Mouse (Mus musculus): ENCODE measurements at regions not wholly inside any gene's neighbourhood (a gene's known extent, or its start where the extent isn't known, plus 50 kb on each side); places are given as distances from the start of the nearest gene placed in this dataset.
A peak's percentile ranks its signal among the peaks of the same experiment; 100 is the strongest.

DNA sequence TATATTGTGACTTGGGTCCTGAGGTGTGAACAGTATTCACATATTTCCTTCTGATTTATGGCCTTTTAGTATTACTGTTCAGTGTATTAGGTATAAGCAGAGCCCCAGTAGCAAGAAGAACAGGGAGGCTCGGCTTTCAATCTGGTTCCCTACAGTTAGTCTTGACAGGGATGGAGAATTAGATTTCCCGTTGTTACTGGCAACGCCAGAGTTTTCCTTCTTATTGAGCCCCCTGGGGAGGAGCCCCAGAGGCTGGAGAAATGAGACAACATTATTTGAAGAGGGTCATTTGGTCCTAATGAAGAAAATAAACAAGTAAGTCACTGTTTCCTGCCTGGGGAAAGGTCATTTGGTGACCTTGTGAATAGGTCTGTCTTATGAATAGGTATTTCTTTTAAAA is 285.1 kb upstream of the Pard3b start:
- no peak for ATAC-seq (ENCODE audit: insufficient number of reproducible peaks, insufficient read depth, low FRiP score, low TSS enrichment)
- Histone ChIP-seq H3K9ac (no peak overlapping the region), H3K4me3 (no peak overlapping the region), H3K27me3 (no peaks in the 10 kb centered on the region), H3K27ac (no peak overlapping the region), H3K9me3 (no peaks in the 10 kb centered on the region), H3K36me3 (no peaks in the 10 kb centered on the region), H3K4me1 (peaks cover 4% of the 10 kb centered on the region; the same call in 1 of the 2 replicates), H3K4me2 (replicated peaks) (no peak overlapping the region)
- WGBS: 7% methylated on average over 3 of the region's 3 CpGs

DNA sequence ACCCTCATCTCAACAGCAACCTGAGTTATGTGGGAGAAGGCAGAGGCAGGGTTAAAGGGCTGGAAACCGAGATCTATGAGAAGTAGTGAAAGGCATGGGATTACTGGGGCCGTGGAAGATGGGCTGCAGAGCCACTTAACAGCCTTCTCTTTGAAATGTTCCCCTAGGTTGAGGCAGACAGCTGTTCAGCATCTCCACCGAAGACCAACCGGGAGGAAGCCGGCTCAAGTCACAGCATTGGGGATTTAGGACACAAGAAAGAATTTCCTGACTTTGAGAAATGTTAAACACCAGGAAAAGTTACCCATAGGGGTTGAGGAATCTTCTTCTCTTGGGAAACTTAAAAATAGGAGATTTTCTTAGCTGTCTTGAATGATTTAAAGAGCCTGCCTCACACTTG is 283.4 kb upstream of the Pard3b start:
- H3K4me1 ChIP-seq: peaks cover 4% of the 10 kb centered on the region; the same call in 1 of the 2 replicates
- WGBS: 35% methylated on average over 5 of the region's 5 CpGs
- H3K9me3 ChIP-seq: no peaks in the 10 kb centered on the region
- no peaks in the 10 kb centered on the region for H3K36me3 ChIP-seq
- H3K27ac ChIP-seq: no peak overlapping the region
- no peak overlapping the region for H3K4me2 ChIP-seq (replicated peaks)
- no peaks in the 10 kb centered on the region for H3K27me3 ChIP-seq
- no peak overlapping the region for H3K4me3 ChIP-seq
- H3K9ac ChIP-seq: no peak overlapping the region
- no peak for ATAC-seq (ENCODE audit: insufficient number of reproducible peaks, insufficient read depth, low FRiP score, low TSS enrichment)

DNA sequence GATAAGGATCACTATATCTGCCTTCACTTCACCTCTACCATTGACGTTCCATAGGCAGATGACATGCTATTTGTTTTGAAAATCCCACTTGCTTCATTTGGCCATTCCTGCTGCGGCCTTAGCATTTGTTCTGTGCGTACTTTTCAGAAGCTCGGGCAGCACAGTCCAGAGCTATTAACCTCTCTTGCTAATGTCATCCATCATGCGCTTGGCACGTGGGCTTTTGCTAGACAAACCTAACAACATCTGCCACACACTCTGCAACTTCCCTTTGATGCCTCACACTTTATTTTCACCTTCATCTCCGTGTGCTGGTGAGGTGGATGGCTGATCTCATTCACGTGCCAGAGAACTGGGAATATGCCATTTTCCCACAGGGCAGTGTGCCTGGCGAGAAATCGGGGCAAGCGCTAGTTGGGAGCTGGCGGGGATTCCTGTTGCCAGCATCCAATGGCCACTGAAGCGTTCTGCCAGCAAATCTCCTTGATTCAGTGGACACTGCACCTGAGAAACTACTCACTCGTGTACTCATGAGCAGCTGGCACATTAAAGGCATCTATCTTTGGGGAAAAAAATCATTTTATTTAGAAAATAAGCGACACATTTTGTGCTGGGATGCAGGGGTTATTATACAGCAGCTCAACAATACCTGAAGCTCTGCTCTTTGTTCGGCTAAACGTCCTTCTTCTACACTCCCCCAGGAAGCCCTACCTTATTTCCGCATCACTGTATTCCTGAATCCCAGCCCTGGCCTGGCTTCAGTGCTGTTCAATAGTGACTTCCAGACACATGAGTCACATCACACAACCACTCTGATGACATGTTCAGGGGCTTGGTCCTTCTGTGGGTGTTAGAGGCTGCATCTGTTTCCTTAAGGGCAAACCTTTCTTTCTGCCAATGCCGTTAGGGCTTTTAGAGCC is 279.4 kb upstream of the Pard3b start:
- no peak overlapping the region for H3K27ac ChIP-seq
- no peaks in the 10 kb centered on the region for H3K9me3 ChIP-seq
- H3K36me3 ChIP-seq: no peaks in the 10 kb centered on the region
- WGBS: 71% methylated on average over 19 of the region's 19 CpGs
- H3K27me3 ChIP-seq: no peaks in the 10 kb centered on the region
- H3K4me2 ChIP-seq (replicated peaks): no peak overlapping the region
- H3K4me3 ChIP-seq: no peak overlapping the region
- H3K4me1 ChIP-seq: no peaks in the 10 kb centered on the region
- ATAC-seq (ENCODE audit: insufficient number of reproducible peaks, insufficient read depth, low FRiP score, low TSS enrichment): no peak
- no peak overlapping the region for H3K9ac ChIP-seq

DNA sequence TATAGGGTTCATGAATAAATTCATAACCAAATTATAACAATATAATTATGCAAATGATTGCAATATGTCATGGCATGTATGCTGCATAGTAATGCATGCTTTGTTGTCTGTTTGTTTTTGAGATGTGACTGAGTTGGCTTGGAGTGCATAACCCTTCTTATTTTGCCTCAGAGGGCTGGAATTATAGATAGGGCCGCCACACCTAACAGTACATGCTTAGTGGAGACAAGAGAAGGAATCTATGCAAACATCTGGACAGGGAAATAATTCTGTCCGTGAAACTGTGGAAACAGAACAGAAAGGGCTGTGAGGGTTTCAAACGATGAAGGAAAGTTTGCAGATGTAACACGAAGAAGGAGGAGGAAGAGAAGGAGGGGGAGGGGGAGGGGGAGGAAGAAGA is 266.0 kb upstream of the Pard3b start:
- Histone ChIP-seq H3K36me3 (no peaks in the 10 kb centered on the region), H3K9me3 (no peaks in the 10 kb centered on the region), H3K9ac (no peak overlapping the region), H3K4me1 (peaks cover 3% of the 10 kb centered on the region; the same call in 1 of the 2 replicates), H3K4me3 (no peak overlapping the region), H3K27me3 (no peaks in the 10 kb centered on the region), H3K27ac (no peak overlapping the region), H3K4me2 (replicated peaks) (no peak overlapping the region)
- ATAC-seq (ENCODE audit: insufficient number of reproducible peaks, insufficient read depth, low FRiP score, low TSS enrichment): no peak
- WGBS: 60% methylated on average over 4 of the region's 4 CpGs

DNA sequence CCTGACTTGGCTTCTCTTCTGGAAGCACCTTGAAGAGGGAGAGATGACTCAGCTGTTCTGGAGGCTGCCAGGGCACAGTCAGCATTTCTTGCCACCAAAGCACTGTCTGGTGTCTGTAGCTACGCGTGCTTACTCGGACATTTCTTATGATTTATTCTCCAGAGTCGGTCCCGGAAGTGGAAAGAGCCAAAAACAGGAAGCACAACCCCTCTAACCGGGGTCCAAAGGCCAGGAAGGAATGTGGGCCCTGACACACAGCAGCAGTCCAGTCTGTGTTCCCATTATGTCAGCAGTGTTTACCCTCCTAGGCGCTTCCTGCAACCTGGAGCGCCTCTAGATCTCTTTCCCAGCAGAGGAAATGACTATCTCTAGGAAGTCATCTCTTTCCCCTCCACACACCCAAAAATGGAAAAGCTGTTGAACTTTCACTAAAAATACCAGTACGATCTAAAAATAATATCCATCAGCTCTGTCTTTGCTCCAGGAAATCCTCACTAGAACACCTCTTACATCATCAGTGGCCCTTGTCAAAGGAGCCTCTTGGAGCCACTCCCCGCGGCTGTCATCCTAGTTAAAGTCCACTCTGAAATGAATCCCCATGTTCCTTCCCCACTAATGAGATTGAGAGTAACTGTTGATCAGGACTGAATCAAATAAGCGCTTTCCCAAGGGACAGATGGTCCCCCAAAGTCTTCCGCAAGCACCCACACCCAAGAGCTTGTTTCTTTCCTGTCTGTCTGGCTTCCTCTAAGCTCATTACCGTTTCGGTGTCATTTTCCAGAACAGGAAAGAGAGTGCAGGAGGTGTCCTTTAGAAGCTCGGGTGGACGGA is 264.7 kb upstream of the Pard3b start:
- Histone ChIP-seq H3K27ac (no peak overlapping the region), H3K9me3 (no peaks in the 10 kb centered on the region), H3K4me3 (no peak overlapping the region), H3K36me3 (no peaks in the 10 kb centered on the region), H3K27me3 (no peaks in the 10 kb centered on the region; the same call in 1 of the 2 replicates), H3K9ac (no peak overlapping the region), H3K4me2 (replicated peaks) (no peak overlapping the region), H3K4me1 (peaks cover 3% of the 10 kb centered on the region; the same call in 1 of the 2 replicates)
- ATAC-seq (ENCODE audit: insufficient number of reproducible peaks, insufficient read depth, low FRiP score, low TSS enrichment): no peak
- WGBS: 68% methylated on average over 17 of the region's 17 CpGs

DNA sequence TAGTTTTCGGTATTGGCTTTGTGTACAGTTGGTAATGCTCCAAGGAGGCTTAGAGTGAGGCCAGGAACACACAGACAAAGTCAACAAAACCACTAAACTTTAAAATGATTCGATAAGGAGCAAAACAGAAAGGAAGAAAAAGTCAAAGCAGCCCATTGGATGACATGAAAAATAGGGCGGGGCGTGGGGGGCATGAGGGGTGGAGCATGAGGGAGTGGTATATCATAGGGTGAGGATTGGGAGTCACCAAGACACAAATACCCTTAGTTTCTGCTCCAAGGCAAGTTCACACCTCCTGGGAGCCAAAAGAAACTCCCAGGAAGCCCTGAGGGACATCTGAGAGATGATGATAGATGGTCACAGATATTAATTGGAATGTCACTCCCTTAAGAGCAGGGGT is 262.2 kb upstream of the Pard3b start:
- 65% methylated on average over 4 of the region's 4 CpGs for WGBS
- H3K36me3 ChIP-seq: no peaks in the 10 kb centered on the region
- no peak for ATAC-seq (ENCODE audit: insufficient number of reproducible peaks, insufficient read depth, low FRiP score, low TSS enrichment)
- H3K27ac ChIP-seq: no peak overlapping the region
- no peaks in the 10 kb centered on the region for H3K9me3 ChIP-seq
- no peak overlapping the region for H3K9ac ChIP-seq
- H3K4me2 ChIP-seq (replicated peaks): no peak overlapping the region
- no peaks in the 10 kb centered on the region; the same call in 1 of the 2 replicates for H3K27me3 ChIP-seq
- H3K4me1 ChIP-seq: peaks cover 3% of the 10 kb centered on the region; the same call in 1 of the 2 replicates
- H3K4me3 ChIP-seq: no peak overlapping the region

DNA sequence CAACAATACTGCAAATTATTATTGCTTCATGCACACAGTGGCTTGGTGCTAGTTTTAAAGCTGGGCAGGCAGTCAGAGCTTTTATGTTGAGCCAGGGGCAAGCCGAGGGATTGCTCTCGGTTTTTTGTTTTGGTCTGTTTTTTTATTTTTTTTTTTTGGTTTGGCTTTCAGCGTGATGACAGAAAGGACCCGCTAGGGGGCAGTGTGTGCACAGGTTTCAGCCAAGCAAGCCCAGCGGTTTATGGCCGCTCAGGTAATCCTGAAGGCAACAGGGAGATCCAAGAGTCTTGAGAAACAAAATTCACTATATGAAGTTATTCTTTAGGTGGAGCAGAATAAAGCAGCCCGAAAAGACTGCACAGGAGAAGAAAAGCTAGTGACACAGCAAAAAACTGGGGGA is 261.6 kb upstream of the Pard3b start:
- no peaks in the 10 kb centered on the region for H3K36me3 ChIP-seq
- H3K9ac ChIP-seq: no peak overlapping the region
- WGBS: 2% methylated on average over 7 of the region's 7 CpGs
- H3K27ac ChIP-seq: no peak overlapping the region
- H3K27me3 ChIP-seq: no peaks in the 10 kb centered on the region; the same call in 1 of the 2 replicates
- H3K4me3 ChIP-seq: no peak overlapping the region
- H3K9me3 ChIP-seq: no peaks in the 10 kb centered on the region
- no peak overlapping the region for H3K4me2 ChIP-seq (replicated peaks)
- H3K4me1 ChIP-seq: peaks cover 3% of the 10 kb centered on the region; the same call in 1 of the 2 replicates
- no peak for ATAC-seq (ENCODE audit: insufficient number of reproducible peaks, insufficient read depth, low FRiP score, low TSS enrichment)

DNA sequence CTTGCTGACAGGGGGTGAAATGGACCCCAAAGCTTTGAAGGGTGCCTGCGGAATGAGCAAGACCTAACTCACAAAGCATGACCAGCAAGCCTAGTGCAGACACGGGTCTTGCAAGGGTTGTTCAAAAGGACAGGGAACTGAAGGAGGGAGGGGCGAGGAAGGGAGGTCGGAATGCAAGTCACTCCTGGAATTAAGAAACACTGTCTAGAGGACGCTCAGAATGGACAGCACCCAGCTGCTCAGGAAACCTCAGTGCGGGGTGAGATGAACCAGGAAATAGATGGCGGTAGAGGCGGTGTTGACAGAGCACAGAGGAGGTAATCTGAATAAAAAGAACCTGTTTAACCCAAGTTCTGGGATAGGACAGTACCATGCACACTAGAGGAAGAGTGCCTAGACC is 260.4 kb upstream of the Pard3b start:
- H3K9me3 ChIP-seq: no peaks in the 10 kb centered on the region
- H3K4me3 ChIP-seq: no peak overlapping the region
- no peak overlapping the region for H3K4me2 ChIP-seq (replicated peaks)
- H3K36me3 ChIP-seq: no peaks in the 10 kb centered on the region
- H3K27me3 ChIP-seq: no peaks in the 10 kb centered on the region; the same call in 1 of the 2 replicates
- WGBS: 61% methylated on average over 8 of the region's 8 CpGs
- H3K4me1 ChIP-seq: peaks cover 3% of the 10 kb centered on the region; the same call in 1 of the 2 replicates
- ATAC-seq (ENCODE audit: insufficient number of reproducible peaks, insufficient read depth, low FRiP score, low TSS enrichment): no peak
- H3K9ac ChIP-seq: no peak overlapping the region
- no peak overlapping the region for H3K27ac ChIP-seq

DNA sequence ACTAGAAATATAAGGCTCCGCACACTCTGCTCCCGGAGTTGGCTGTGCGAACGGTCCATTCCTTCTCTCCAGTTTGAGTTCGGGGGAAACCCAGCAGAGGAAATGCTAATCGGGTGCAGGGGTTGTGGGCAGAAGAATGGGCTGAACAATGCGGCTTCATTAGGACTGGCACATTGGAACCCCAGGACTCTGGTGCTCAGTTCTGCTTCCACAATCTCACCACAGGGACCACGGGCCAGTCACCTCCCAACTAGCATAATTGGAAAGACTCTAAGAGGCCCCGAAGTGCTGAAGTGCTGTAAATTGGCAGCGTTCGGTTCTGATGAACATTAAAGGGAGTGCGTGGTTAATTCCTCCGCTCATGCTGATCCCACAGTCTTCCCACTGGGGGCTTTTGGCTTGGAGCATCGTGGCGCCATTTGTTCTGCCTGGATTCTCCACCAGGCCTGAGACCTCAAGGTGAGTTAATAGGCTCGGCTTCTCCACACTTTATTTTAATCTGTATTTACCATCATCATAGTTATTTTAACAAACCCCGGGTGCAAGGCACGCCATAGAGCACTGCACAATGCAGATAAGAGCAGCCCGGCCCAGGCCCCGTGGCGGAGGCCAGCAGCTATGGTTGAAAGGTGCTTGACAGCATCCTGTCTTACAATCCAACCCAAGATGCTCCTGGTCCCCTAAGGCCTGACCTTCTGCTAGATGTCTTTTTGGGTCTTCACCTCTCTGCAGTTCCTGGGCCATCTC is 258.7 kb upstream of the Pard3b start:
- no peak overlapping the region for H3K27ac ChIP-seq
- WGBS: 79% methylated on average over 21 of the region's 21 CpGs

DNA sequence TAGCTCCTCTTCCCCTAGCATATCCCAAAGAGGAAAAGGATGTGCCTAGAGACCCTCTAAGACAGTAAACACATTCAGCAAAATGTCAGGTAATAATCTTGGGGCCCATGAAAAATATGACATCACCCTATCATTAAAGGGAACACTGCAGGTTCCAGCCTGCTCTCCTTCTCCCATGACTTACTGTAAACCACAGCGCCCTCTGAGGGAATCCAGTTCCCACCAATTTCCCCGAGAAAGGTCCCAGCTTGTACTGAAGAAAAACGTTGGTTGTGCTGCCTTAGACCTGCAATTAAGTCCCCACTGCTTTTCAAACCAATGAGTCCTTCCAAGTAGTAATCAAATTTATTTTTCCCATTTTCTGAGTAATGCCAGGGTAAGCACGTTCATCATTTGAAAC is 251.0 kb upstream of the Pard3b start:
- no peak for ATAC-seq (ENCODE audit: insufficient number of reproducible peaks, insufficient read depth, low FRiP score, low TSS enrichment)
- Histone ChIP-seq H3K27ac (no peak overlapping the region), H3K4me3 (no peak overlapping the region), H3K4me1 (no peaks in the 10 kb centered on the region), H3K27me3 (no peaks in the 10 kb centered on the region), H3K9me3 (no peaks in the 10 kb centered on the region), H3K4me2 (replicated peaks) (no peak overlapping the region), H3K36me3 (no peaks in the 10 kb centered on the region), H3K9ac (no peak overlapping the region)
- 50% methylated on average over 4 of the region's 4 CpGs for WGBS

More for the DNA sequence above, 258.7 kb upstream of the Pard3b start:
- no peaks in the 10 kb centered on the region for H3K4me1 ChIP-seq
- no peaks in the 10 kb centered on the region for H3K36me3 ChIP-seq
- H3K9ac ChIP-seq: no peak overlapping the region
- no peak overlapping the region for H3K4me3 ChIP-seq
- H3K4me2 ChIP-seq (replicated peaks): no peak overlapping the region
- H3K27me3 ChIP-seq: no peaks in the 10 kb centered on the region; the same call in 1 of the 2 replicates
- no peaks in the 10 kb centered on the region for H3K9me3 ChIP-seq
- no peak for ATAC-seq (ENCODE audit: insufficient number of reproducible peaks, insufficient read depth, low FRiP score, low TSS enrichment)

DNA sequence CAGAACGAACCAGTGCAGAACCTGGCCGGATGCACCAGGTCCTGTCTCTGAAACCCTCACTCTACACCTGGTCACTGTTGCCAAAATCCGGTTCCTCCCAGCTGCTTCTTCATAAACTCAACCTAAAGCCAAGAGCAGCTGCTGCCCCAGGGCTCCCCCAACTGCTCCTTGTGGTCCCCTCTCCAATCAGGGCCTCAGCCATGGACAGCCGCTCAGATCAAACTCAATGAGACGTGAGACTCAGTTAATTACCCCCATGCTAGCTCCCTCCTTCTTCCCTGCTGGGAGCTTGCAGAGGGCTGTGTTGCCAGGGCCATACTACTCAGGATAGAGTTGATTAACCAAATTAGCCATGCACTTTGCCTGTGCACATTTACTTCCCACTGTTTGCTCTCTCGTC is 240.8 kb upstream of the Pard3b start:
- Histone ChIP-seq H3K9me3 (no peaks in the 10 kb centered on the region), H3K27me3 (no peaks in the 10 kb centered on the region), H3K9ac (no peak overlapping the region), H3K4me3 (no peak overlapping the region), H3K4me1 (no peaks in the 10 kb centered on the region), H3K27ac (no peak overlapping the region), H3K4me2 (replicated peaks) (no peak overlapping the region), H3K36me3 (no peaks in the 10 kb centered on the region)
- 0 out of 2 replicates have a peak, but pooled peaks have one; percentile 72 for ATAC-seq (ENCODE audit: insufficient number of reproducible peaks, insufficient read depth, low FRiP score, low TSS enrichment)
- 49% methylated on average over 6 of the region's 6 CpGs for WGBS

All from embryonic facial prominence, embryonic 12.5 days (tissue).